Mouse (Mus musculus) frontal cortex, postnatal 14 days (tissue): ENCODE measurements around the gene Gm340.

ENCODE experiments used
- DNase-seq, 2 experiments: peaks; one replicate each; pipeline ENCODE4 v3.0.0; 2022; ENCODE audit warnings: low spot score in 2 of 2

The Gm340 gene

GRCm38 (mm10) chr19:41613325-41614087 is 31.3 kb downstream of the Gm340 start:
- DNase-seq, result no peak

GRCm38 (mm10) chr19:41615606-41616224 is 33.5 kb downstream of the Gm340 start:
- no peak for DNase-seq

- no peak for DNase-seq
These were observed 34.1 kb downstream of the Gm340 start for GRCm38 (mm10) chr19:41616274-41616673.

GRCm38 (mm10) chr19:41617102-41617501 is 34.9 kb downstream of the Gm340 start:
- DNase-seq, result no peak

GRCm38 (mm10) chr19:41618153-41618657 is 36.0 kb downstream of the Gm340 start:
- DNase-seq, result no peak

GRCm38 (mm10) chr19:41618771-41619385 is 36.7 kb downstream of the Gm340 start:
- DNase-seq, result no peak

- DNase-seq, result no peak
These were observed 38.4 kb downstream of the Gm340 start for GRCm38 (mm10) chr19:41620366-41621092.

GRCm38 (mm10) chr19:41628970-41629369 is 46.8 kb downstream of the Gm340 start:
- no peak for DNase-seq

- peak in 1 of 2 experiments; percentile 51 for DNase-seq
These were observed 47.4 kb downstream of the Gm340 start for GRCm38 (mm10) chr19:41629532-41629931.

GRCm38 (mm10) chr19:41634099-41634498 is 51.9 kb downstream of the Gm340 start:
- DNase-seq, result no peak

GRCm38 (mm10) chr19:41634999-41635398 is 52.8 kb downstream of the Gm340 start:
- DNase-seq, result no peak
